10 mouse cellular contexts compared by ENCODE assay signal in the genomic region with DNA sequence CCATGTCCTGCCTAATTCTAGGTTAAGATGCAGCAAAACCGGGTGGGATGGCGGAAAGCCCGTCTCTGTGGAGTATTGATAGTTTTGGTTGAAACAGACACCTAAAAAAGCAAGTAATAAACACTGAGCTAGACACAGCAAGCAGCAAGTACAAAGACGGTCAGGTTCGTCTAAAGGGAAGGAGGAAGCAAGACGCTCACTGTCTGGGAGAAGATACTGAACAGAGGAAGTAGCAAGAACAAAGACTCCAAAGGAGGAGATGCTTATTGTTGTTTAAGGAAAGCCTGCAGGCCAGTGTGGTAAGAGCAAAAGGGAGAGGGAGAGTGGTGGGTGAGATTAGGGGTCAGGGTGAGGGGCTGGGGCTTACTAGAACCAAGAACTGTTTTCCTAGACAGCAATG. TPM values are rescaled to one million over a fixed set of nuclear protein-coding genes. Genes with fewer than 3 reads are reported as not detected.
DNase-seq lines count a peak whose midpoint lies in the region; ATAC-seq and TF ChIP-seq lines count a peak whose summit lies in the region.
"Had no signal": no experiment of that assay in that cellular context is flagged by ENCODE, and none has a peak within 500 bp of the region (broad histone marks: within the 10 kb centered on the region; RNA-seq: fewer than 3 reads in every experiment).

No protein-coding gene starts in this region.

- no peak for ATAC-seq in embryonic facial prominence, embryonic 12.5 days (ENCODE audit: insufficient number of reproducible peaks, insufficient read depth, low FRiP score, low TSS enrichment)
- ATAC-seq in intestine, embryonic 15.5 days, result no peak

- no peak for TF ChIP-seq POLR2A in kidney, adult 2 months (IDR thresholded peaks at IDR 0.05; ENCODE audit: low read depth, low read length)
- no peak for TF ChIP-seq POLR2A in myocyte (IDR thresholded peaks at IDR 0.05; ENCODE audit: insufficient read length, low read depth)

- H3K4me2 ChIP-seq in embryonic facial prominence, embryonic 12.5 days (replicated peaks), result peak overlapping the region; percentile 69
- H3K4me2 ChIP-seq in intestine, embryonic 15.5 days (replicated peaks), result peak overlapping the region; percentile 69
- peak overlapping the region; percentile 73 for H3K4me2 ChIP-seq in myocyte (ENCODE audit: low read depth)

- DNase-seq in kidney, adult 2 months, result no peak
- no peak for DNase-seq in kidney, postnatal 14 days
- DNase-seq in cerebellum, adult 11-12 months, result no peak
- DNase-seq in gastrocnemius, adult 18-20 months (ENCODE audit: low spot score), result no peak
- DNase-seq in urinary bladder, postnatal 36 days (ENCODE audit: low spot score in 2 of 2), result no peak
- DNase-seq: cerebellum, adult 8-10 months; spleen, adult 18-20 months had no signal

- no peaks in the 10 kb centered on the region for H3K9me3 ChIP-seq in embryonic facial prominence, embryonic 12.5 days
- no peaks in the 10 kb centered on the region for H3K9me3 ChIP-seq in intestine, embryonic 15.5 days

- no peaks in the 10 kb centered on the region for H3K27me3 ChIP-seq in kidney, adult 2 months (replicated peaks; ENCODE audit: control insufficient read depth, insufficient read depth, low read length)
- H3K27me3 ChIP-seq in embryonic facial prominence, embryonic 12.5 days, result no peaks in the 10 kb centered on the region
- no peaks in the 10 kb centered on the region for H3K27me3 ChIP-seq in intestine, embryonic 15.5 days (replicated peaks)
- H3K27me3 ChIP-seq in myocyte (ENCODE audit: control insufficient read depth, insufficient read depth, insufficient read length), result no peaks in the 10 kb centered on the region

- no peak for TF ChIP-seq CTCF in kidney, adult 2 months (conservative IDR thresholded peaks at IDR 0.05; ENCODE audit: insufficient read depth, insufficient read length, low read depth, low read length)

- H3K27ac ChIP-seq in kidney, adult 2 months (ENCODE audit: insufficient read depth, low read depth, low read length), result no peak overlapping the region
- H3K27ac ChIP-seq in embryonic facial prominence, embryonic 12.5 days, result peak overlapping the region; percentile 61
- peak overlapping the region; percentile 62; the same call in 1 of the 2 replicates for H3K27ac ChIP-seq in intestine, embryonic 15.5 days

- 45% methylated on average over 6 of the region's 6 CpGs for WGBS in kidney, adult 2 months
- WGBS in embryonic facial prominence, embryonic 12.5 days, result 46% methylated on average over 6 of the region's 6 CpGs
- WGBS in intestine, embryonic 15.5 days, result 34% methylated on average over 6 of the region's 6 CpGs

- peaks cover 63% of the 10 kb centered on the region for H3K79me2 ChIP-seq in myocyte (ENCODE audit: control insufficient read depth, insufficient read depth)

- peak overlapping the region; percentile 12; the same call in 1 of the 2 replicates for H3K4me3 ChIP-seq in kidney, adult 2 months (ENCODE audit: insufficient read depth, low read depth, low read length)
- H3K4me3 ChIP-seq in embryonic facial prominence, embryonic 12.5 days, result peak overlapping the region; percentile 14; the same call in 1 of the 2 replicates
- H3K4me3 ChIP-seq in intestine, embryonic 15.5 days (replicated peaks), result peak overlapping the region; percentile 6; the same call in 1 of the 2 replicates
- no peak overlapping the region for H3K4me3 ChIP-seq in myocyte

- no peak overlapping the region for H3K9ac ChIP-seq in embryonic facial prominence, embryonic 12.5 days
- H3K9ac ChIP-seq in intestine, embryonic 15.5 days, result no peak overlapping the region; the same call in 1 of the 2 replicates

- no peaks in the 10 kb centered on the region for H3K36me3 ChIP-seq in kidney, adult 2 months (ENCODE audit: control insufficient read depth, insufficient read depth, low read length)
- 0 out of 2 replicates have a peak, but pooled peaks cover 5% of the 10 kb centered on the region for H3K36me3 ChIP-seq in embryonic facial prominence, embryonic 12.5 days
- H3K36me3 ChIP-seq in intestine, embryonic 15.5 days, result no peaks in the 10 kb centered on the region
- H3K36me3 ChIP-seq in myocyte (ENCODE audit: control insufficient read depth, insufficient read depth), result no peaks in the 10 kb centered on the region

- no peak overlapping the region for H3ac ChIP-seq in myocyte (ENCODE audit: control insufficient read depth, insufficient read length)

- peaks cover 21% of the 10 kb centered on the region for H3K4me1 ChIP-seq in kidney, adult 2 months (ENCODE audit: control insufficient read depth, insufficient read depth, low read length)
- H3K4me1 ChIP-seq in embryonic facial prominence, embryonic 12.5 days, result peaks cover 23% of the 10 kb centered on the region
- peaks cover 21% of the 10 kb centered on the region for H3K4me1 ChIP-seq in intestine, embryonic 15.5 days (replicated peaks)

TF ChIP-seq in myocyte, 11 proteins besides CTCF, POLR2A, EP300 and RAD21:
- TF ChIP-seq POLR2AphosphoS2 (IDR thresholded peaks at IDR 0.05; ENCODE audit: insufficient read length, low read depth) (no peak), SRF (IDR thresholded peaks at IDR 0.05; ENCODE audit: control insufficient read depth, insufficient read length, low read depth) (no peak), MYOG (IDR thresholded peaks at IDR 0.05; ENCODE audit: control insufficient read depth in 1 of 3, insufficient read depth in 1 of 3, insufficient read length in 2 of 3, low read depth in 2 of 3) (no peak), TCF12 (IDR thresholded peaks at IDR 0.05; ENCODE audit: insufficient read depth, poor library complexity, severe bottlenecking) (no peak), CEBPB (IDR thresholded peaks at IDR 0.05; ENCODE audit: insufficient read depth, poor library complexity, severe bottlenecking) (no peak)

RNA-seq across cellular contexts. Expression of gene Atl1, which starts 2.4 kb away (rescaled TPM):
- 0.95 and 2.1 TPM in 2 replicates for polyA plus RNA-seq in kidney, adult 2 months (2012; rRNA removed)
- polyA plus RNA-seq in embryonic facial prominence, embryonic 12.5 days (2016; fragmentation: Nextera tagmentation; extraction: Ambion mirVana), result 9.4 and 14.2 TPM in 2 replicates
- polyA plus RNA-seq in intestine, embryonic 15.5 days (2015; fragmentation: Nextera tagmentation; extraction: Ambion mirVana), result 5.6 and 5.9 TPM in 2 replicates
- 0.36 TPM for polyA plus RNA-seq in myocyte (2012; fragmentation: generic; extraction: Trizol)
- 1 to 10 TPM; 1.6 to 3.1 TPM for total RNA-seq in gastrocnemius, adult 18-20 months (2021)

RNA-seq across cellular contexts. Expression of gene Map4k5, which starts 2.9 kb away (rescaled TPM):
- 6.3 and 6.5 TPM in 2 replicates for polyA plus RNA-seq in kidney, adult 2 months (2012; rRNA removed)
- polyA plus RNA-seq in embryonic facial prominence, embryonic 12.5 days (2016; fragmentation: Nextera tagmentation; extraction: Ambion mirVana), result 48.7 and 49.2 TPM in 2 replicates
- polyA plus RNA-seq in intestine, embryonic 15.5 days (2015; fragmentation: Nextera tagmentation; extraction: Ambion mirVana), result 22.0 and 25.4 TPM in 2 replicates
- polyA plus RNA-seq in myocyte (2012; fragmentation: generic; extraction: Trizol), result 6.1 TPM
- 10 to 100 TPM; 21.9 to 23.2 TPM for total RNA-seq in gastrocnemius, adult 18-20 months (2021)
